Mouse (Mus musculus) heart, postnatal 0 days (tissue): ENCODE data around the gene Slc16a9.

Source experiments
- CTCF ChIP-seq: IDR thresholded peaks from 2 replicates; pipeline ENCODE4 v1.5.1; 2016; ENCODE audit warnings: antibody characterized with exemption, control low read depth, low read depth
- EP300 ChIP-seq: IDR thresholded peaks from 2 replicates; pipeline ENCODE4 v1.6.1; 2016; ENCODE audit warnings: antibody characterized with exemption, low read depth

- TF ChIP-seq CTCF, result no peak
- no peak for TF ChIP-seq EP300
Measured at GRCm38 (mm10) chr10:70299653-70300052, 54.8 kb downstream of the Slc16a9 start.
